Mouse (Mus musculus) hindbrain, embryonic 14.5 days (tissue): ENCODE measurements around the gene Ssr2. TPM values are rescaled to one million over a fixed set of nuclear protein-coding genes. Genes with fewer than 3 reads are reported as not detected.

Experiments used
- ATAC-seq: fragments of 200-750 bp; cut with Nextera tagmentation; 2 replicates; pipeline ENCODE4 v1.8.0; 2017; ENCODE audit warnings: moderate number of reproducible peaks, mild to moderate bottlenecking, moderate TSS enrichment, moderate library complexity; ENCODE audit not compliant: low FRiP score
- DNase-seq: peaks from one replicate; pipeline ENCODE4 v3.0.0-alpha.2; 2015; ENCODE audit warnings: low spot score
- H3K27ac ChIP-seq: fragments of 300-500 bp; sonication (generic); 2 replicates; pipeline ENCODE4 v1.5.1; 2014; ENCODE audit warnings: mild to moderate bottlenecking, moderate library complexity
- H3K27me3 ChIP-seq: fragments of 300-500 bp; sonication (generic); 2 replicates; pipeline ENCODE4 v1.6.1; 2014; ENCODE audit warnings: mild to moderate bottlenecking, low read length, mixed read lengths; ENCODE audit not compliant: control insufficient read depth, insufficient read depth
- H3K36me3 ChIP-seq: fragments of 300-500 bp; sonication (generic); replicated peaks from 2 replicates; pipeline ENCODE4 v1.6.1; 2014; ENCODE audit not compliant: control insufficient read depth, insufficient read depth
- H3K4me1 ChIP-seq: fragments of 300-500 bp; sonication (generic); replicated peaks from 2 replicates; pipeline ENCODE4 v1.6.1; 2014; ENCODE audit warnings: antibody characterized with exemption, low read length, mixed read lengths; ENCODE audit not compliant: control insufficient read depth, insufficient read depth
- H3K4me2 ChIP-seq: fragments of 300-500 bp; sonication (generic); replicated peaks from 2 replicates; pipeline ENCODE4 v1.6.1; 2014; ENCODE audit warnings: mild to moderate bottlenecking, moderate library complexity
- H3K4me3 ChIP-seq: fragments of 300-500 bp; sonication (generic); replicated peaks from 2 replicates; pipeline ENCODE4 v1.5.1; 2014; ENCODE audit warnings: mild to moderate bottlenecking, low read length
- H3K9ac ChIP-seq: fragments of 300-500 bp; sonication (generic); 2 replicates; pipeline ENCODE4 v1.6.1; 2014
- H3K9me3 ChIP-seq: fragments of 300-500 bp; sonication (generic); 2 replicates; pipeline ENCODE4 v1.6.1; 2016; ENCODE audit warnings: low read length; ENCODE audit not compliant: control insufficient read depth
- WGBS: fragments of 180-500 bp; shearing (Covaris S2); extraction: QIAGEN DNeasy Blood & Tissue Kit; methylation state at CpG from one replicate; pipeline ENCODE4 v1.1.7; 2014; 5-methylcytosine and 5-hydroxymethylcytosine counted together
- microRNA counts: library from miRNA; unstranded; fragments of <30 nt; microRNA quantifications from one replicate; lab custom pipeline; 2016
- microRNA-seq: library from miRNA; unstranded; fragments of <30 nt; microRNA quantifications from one replicate; pipeline ENCODE4, GENCODE M21; 2016
- polyA plus RNA-seq: library from polyadenylated mRNA; unstranded; fragments of >200 nt; fragmentation: Nextera tagmentation; extraction: Ambion mirVana; gene quantifications from 2 replicates; pipeline ENCODE4 v1.2.1, GENCODE M21; 2014

The Ssr2 gene
- polyA plus RNA-seq, 1 experiment from 2014 or later, result 129 TPM

- Histone ChIP-seq H3K9ac (no peak overlapping the region), H3K4me1 (peaks cover 32% of the 10 kb centered on the region)
- WGBS, result 77% methylated on average over 9 of the region's 9 CpGs
These were observed 54.3 kb downstream of the Ssr2 start for GRCm38 (mm10) chr3:88630018-88630417.

GRCm38 (mm10) chr3:88630849-88631341, 55.2 kb downstream of the Ssr2 start:
- Histone ChIP-seq H3K4me1 (peaks cover 23% of the 10 kb centered on the region), H3K4me3 (no peak overlapping the region), H3K9me3 (no peaks in the 10 kb centered on the region), H3K4me2 (no peak overlapping the region), H3K9ac (no peak overlapping the region), H3K27me3 (no peaks in the 10 kb centered on the region), H3K27ac (no peak overlapping the region), H3K36me3 (peaks cover 83% of the 10 kb centered on the region)
- DNase-seq, result no peak
- WGBS, result 65% methylated on average over 6 of the region's 6 CpGs
- no peak for ATAC-seq

More at GRCm38 (mm10) chr3:88630018-88630417, 54.3 kb downstream of the Ssr2 start:
- Histone ChIP-seq H3K36me3 (peaks cover 83% of the 10 kb centered on the region), H3K9me3 (no peaks in the 10 kb centered on the region), H3K4me2 (no peak overlapping the region), H3K27me3 (no peaks in the 10 kb centered on the region), H3K27ac (no peak overlapping the region), H3K4me3 (no peak overlapping the region)
- DNase-seq (no peak), ATAC-seq (no peak)

- H3K36me3 ChIP-seq, result peaks cover 91% of the 10 kb centered on the region
- ATAC-seq (no peak), DNase-seq (no peak)
- no peaks in the 10 kb centered on the region for H3K27me3 ChIP-seq
- H3K4me3 ChIP-seq, result no peak overlapping the region
- H3K9ac ChIP-seq, result no peak overlapping the region
- H3K9me3 ChIP-seq, result no peaks in the 10 kb centered on the region
- no peak overlapping the region for H3K27ac ChIP-seq
- 85% methylated on average over 12 of the region's 12 CpGs for WGBS
- peaks cover 12% of the 10 kb centered on the region; the same call in 1 of the 2 replicates for H3K4me1 ChIP-seq
- no peak overlapping the region for H3K4me2 ChIP-seq
These were observed 56.4 kb downstream of the Ssr2 start for GRCm38 (mm10) chr3:88631921-88632587.

- ATAC-seq (no peak), DNase-seq (no peak)
- Histone ChIP-seq H3K4me2 (no peak overlapping the region), H3K4me1 (peaks cover 10% of the 10 kb centered on the region; the same call in 1 of the 2 replicates), H3K27me3 (no peaks in the 10 kb centered on the region), H3K4me3 (no peak overlapping the region), H3K36me3 (peaks cover 100% of the 10 kb centered on the region), H3K9ac (no peak overlapping the region), H3K27ac (no peak overlapping the region), H3K9me3 (no peaks in the 10 kb centered on the region)
- WGBS, result 96% methylated on average over 10 of the region's 10 CpGs
These were observed 57.4 kb downstream of the Ssr2 start for GRCm38 (mm10) chr3:88633056-88633455.

GRCm38 (mm10) chr3:88635506-88636275, 60.0 kb downstream of the Ssr2 start:
- Histone ChIP-seq H3K27ac (no peak overlapping the region), H3K4me2 (no peak overlapping the region), H3K36me3 (peaks cover 99% of the 10 kb centered on the region), H3K4me3 (no peak overlapping the region), H3K4me1 (no peaks in the 10 kb centered on the region; the same call in 1 of the 2 replicates), H3K27me3 (no peaks in the 10 kb centered on the region), H3K9ac (no peak overlapping the region), H3K9me3 (no peaks in the 10 kb centered on the region)
- WGBS, result 93% methylated on average over 19 of the region's 19 CpGs
- DNase-seq, result no peak
- ATAC-seq, result no peak

GRCm38 (mm10) chr3:88636555-88636986, 60.9 kb downstream of the Ssr2 start:
- DNase-seq, result no peak
- H3K9me3 ChIP-seq, result no peaks in the 10 kb centered on the region
- H3K4me3 ChIP-seq, result no peak overlapping the region
- no peaks in the 10 kb centered on the region for H3K27me3 ChIP-seq
- ATAC-seq, result no peak
- H3K36me3 ChIP-seq, result peaks cover 99% of the 10 kb centered on the region
- H3K4me2 ChIP-seq, result no peak overlapping the region
- H3K27ac ChIP-seq, result no peak overlapping the region
- WGBS, result 95% methylated on average over 8 of the region's 8 CpGs
- H3K9ac ChIP-seq, result no peak overlapping the region
- no peaks in the 10 kb centered on the region for H3K4me1 ChIP-seq

- Histone ChIP-seq H3K4me1 (no peaks in the 10 kb centered on the region), H3K36me3 (peaks cover 99% of the 10 kb centered on the region), H3K4me2 (no peak overlapping the region), H3K27ac (no peak overlapping the region), H3K9me3 (no peaks in the 10 kb centered on the region), H3K27me3 (no peaks in the 10 kb centered on the region), H3K4me3 (no peak overlapping the region), H3K9ac (no peak overlapping the region)
- ATAC-seq (no peak), DNase-seq (no peak)
- 92% methylated on average over 5 of the region's 5 CpGs for WGBS
These were observed 61.5 kb downstream of the Ssr2 start for GRCm38 (mm10) chr3:88637134-88637533.

MicroRNAs encoded within 50 kb of the gene (microRNA counts, 519-probe panel; counts per million panel counts)
- microRNA mmu-miR-1905 (lab: Ali Mortazavi, UCI), result not detected

Small RNA genes lying within 50 kb of the gene (microRNA-seq; reads per million reads assigned to microRNA genes)
- gene Mir1905, result not detected

Other genes with a start within 250 kb of the Ssr2 start
- gene Tmem79, start 239.7 kb upstream of the Ssr2 start, polyA plus RNA-seq, result 0.67 and 0.82 TPM in 2 replicates
- 44.2 and 47.9 TPM in 2 replicates for gene Smg5, start 239.6 kb upstream of the Ssr2 start, polyA plus RNA-seq
- 0.94 and 1.1 TPM in 2 replicates for gene Paqr6, start 211.3 kb upstream of the Ssr2 start, polyA plus RNA-seq
- gene Bglap3, start 203.1 kb upstream of the Ssr2 start, polyA plus RNA-seq, result 0.20 TPM in 1 of 2 replicates, not detected in the other
- gene Bglap2, start 197.2 kb upstream of the Ssr2 start, polyA plus RNA-seq, result not detected in 2 replicates
- not detected in 2 replicates for gene Bglap, start 191.4 kb upstream of the Ssr2 start, polyA plus RNA-seq
- gene Pmf1, start 165.5 kb upstream of the Ssr2 start, polyA plus RNA-seq, result 26.0 and 27.4 TPM in 2 replicates
- 36.4 and 42.2 TPM in 2 replicates for gene Slc25a44, start 150.7 kb upstream of the Ssr2 start, polyA plus RNA-seq
- gene Sema4a, start 114.7 kb upstream of the Ssr2 start, polyA plus RNA-seq, result 21.5 and 22.9 TPM in 2 replicates
- 44.3 and 47.3 TPM in 2 replicates for gene Lmna, start 65.9 kb upstream of the Ssr2 start, polyA plus RNA-seq
- gene Mex3a, start 43.5 kb upstream of the Ssr2 start, polyA plus RNA-seq, result 30.8 and 31.0 TPM in 2 replicates
- gene Rab25, start 27.6 kb upstream of the Ssr2 start, polyA plus RNA-seq, result 0.20 TPM in 1 of 2 replicates, not detected in the other
- gene Lamtor2, start 22.8 kb upstream of the Ssr2 start, polyA plus RNA-seq, result 102 and 107 TPM in 2 replicates
- 42.9 and 53.6 TPM in 2 replicates for gene Ubqln4, start 22.1 kb upstream of the Ssr2 start, polyA plus RNA-seq
- 96.0 and 115 TPM in 2 replicates for gene Arhgef2, start 30.1 kb downstream of the Ssr2 start, polyA plus RNA-seq
- gene Rxfp4, start 77.3 kb downstream of the Ssr2 start, polyA plus RNA-seq, result not detected in 2 replicates
- 79.3 and 86.7 TPM in 2 replicates for gene Khdc4, start 109.9 kb downstream of the Ssr2 start, polyA plus RNA-seq
- gene Rit1, start 141.0 kb downstream of the Ssr2 start, polyA plus RNA-seq, result 66.4 and 66.6 TPM in 2 replicates
- 207 and 233 TPM in 2 replicates for gene Syt11, start 199.3 kb downstream of the Ssr2 start, polyA plus RNA-seq